Mouse (Mus musculus): ENCODE results near the gene Ccn5. TPM values are rescaled to one million over a fixed set of nuclear protein-coding genes. Genes with fewer than 3 reads are reported as not detected.

Gene Ccn5
- polyA plus RNA-seq, 1 experiment from 2014 or later = 2.4 TPM

- Histone ChIP-seq H3K4me2 (replicated peaks; ENCODE audit: low read depth, low read length) (no peak overlapping the region), H3K9ac (replicated peaks; ENCODE audit: low read depth) (no peak overlapping the region), H3K4me3 (ENCODE audit: low read depth, low read length) (no peak overlapping the region), H3K27ac (ENCODE audit: low read length) (no peak overlapping the region), H3K9me3 (ENCODE audit: low read length) (no peaks in the 10 kb centered on the region), H3K36me3 (ENCODE audit: insufficient read depth, low read length) (no peaks in the 10 kb centered on the region), H3K27me3 (replicated peaks; ENCODE audit: insufficient read depth, low read length) (peaks cover 34% of the 10 kb centered on the region), H3K4me1 (ENCODE audit: insufficient read depth, low read depth, low read length) (no peaks in the 10 kb centered on the region)
- WGBS = 10% methylated on average over 48 of the region's 50 CpGs
- DNase-seq (ENCODE audit: low spot score) (no peak), ATAC-seq (no peak)
- peak; percentile 79 for TF ChIP-seq CTCF (IDR thresholded peaks at IDR 0.05)
- no peak for TF ChIP-seq EP300 (IDR thresholded peaks at IDR 0.05)
These were observed 37.7 kb downstream of the Ccn5 start for GRCm38 (mm10) chr2:163858254-163858947.

- Histone ChIP-seq H3K27me3 (replicated peaks; ENCODE audit: insufficient read depth, low read length) (no peaks in the 10 kb centered on the region), H3K4me2 (replicated peaks; ENCODE audit: low read depth, low read length) (no peak overlapping the region), H3K4me3 (ENCODE audit: low read depth, low read length) (no peak overlapping the region), H3K9me3 (ENCODE audit: low read length) (no peaks in the 10 kb centered on the region), H3K27ac (ENCODE audit: low read length) (no peak overlapping the region), H3K36me3 (ENCODE audit: insufficient read depth, low read length) (no peaks in the 10 kb centered on the region), H3K9ac (replicated peaks; ENCODE audit: low read depth) (no peak overlapping the region), H3K4me1 (ENCODE audit: insufficient read depth, low read depth, low read length) (no peaks in the 10 kb centered on the region)
- ATAC-seq (no peak), DNase-seq (ENCODE audit: low spot score) (no peak)
- WGBS = 90% methylated on average over 5 of the region's 5 CpGs
- TF ChIP-seq CTCF (IDR thresholded peaks at IDR 0.05) (no peak), EP300 (IDR thresholded peaks at IDR 0.05) (no peak)
These were observed 44.6 kb downstream of the Ccn5 start for GRCm38 (mm10) chr2:163865311-163865710.

- no peaks in the 10 kb centered on the region for H3K27me3 ChIP-seq (replicated peaks; ENCODE audit: insufficient read depth, low read length)
- H3K36me3 ChIP-seq (ENCODE audit: insufficient read depth, low read length) = no peaks in the 10 kb centered on the region
- TF ChIP-seq EP300 (IDR thresholded peaks at IDR 0.05) = no peak
- TF ChIP-seq CTCF (IDR thresholded peaks at IDR 0.05) = no peak
- no peak overlapping the region for H3K27ac ChIP-seq (ENCODE audit: low read length)
- H3K4me2 ChIP-seq (replicated peaks; ENCODE audit: low read depth, low read length) = no peak overlapping the region
- no peak overlapping the region for H3K4me3 ChIP-seq (ENCODE audit: low read depth, low read length)
- no peak for ATAC-seq
- H3K4me1 ChIP-seq (ENCODE audit: insufficient read depth, low read depth, low read length) = no peaks in the 10 kb centered on the region
- no peak overlapping the region for H3K9ac ChIP-seq (replicated peaks; ENCODE audit: low read depth)
- no peaks in the 10 kb centered on the region for H3K9me3 ChIP-seq (ENCODE audit: low read length)
- 82% methylated on average over 9 of the region's 9 CpGs for WGBS
- DNase-seq (ENCODE audit: low spot score) = no peak
These were observed 45.4 kb downstream of the Ccn5 start for GRCm38 (mm10) chr2:163866061-163866460.

DNA sequence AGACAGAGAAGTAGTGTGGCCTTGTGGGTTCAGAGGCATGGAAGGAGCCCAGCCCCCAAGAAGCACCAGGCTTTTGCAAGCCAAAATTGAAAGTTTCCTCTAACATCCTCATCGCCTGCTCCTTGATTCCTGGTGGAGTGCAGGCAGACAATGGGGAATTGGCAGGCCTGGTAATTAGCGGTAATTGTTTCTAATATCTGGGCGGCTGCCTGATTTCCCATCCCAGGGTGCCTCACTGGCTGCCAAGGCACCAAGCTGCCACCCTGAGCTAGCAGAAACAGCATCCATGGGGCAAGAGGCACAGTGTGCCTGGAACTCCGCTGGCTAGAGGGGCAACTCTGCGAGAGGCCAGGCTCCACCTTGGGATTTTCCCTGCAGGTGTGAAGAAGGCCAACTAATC is 49.1 kb downstream of the Ccn5 start:
- no peak for TF ChIP-seq CTCF (IDR thresholded peaks at IDR 0.05)
- no peak for TF ChIP-seq EP300 (IDR thresholded peaks at IDR 0.05)
- no peaks in the 10 kb centered on the region for H3K4me1 ChIP-seq (ENCODE audit: insufficient read depth, low read depth, low read length)
- no peak overlapping the region for H3K9ac ChIP-seq (replicated peaks; ENCODE audit: low read depth)
- ATAC-seq (no peak), DNase-seq (ENCODE audit: low spot score) (no peak)
- no peak overlapping the region for H3K27ac ChIP-seq (ENCODE audit: low read length)
- H3K4me2 ChIP-seq (replicated peaks; ENCODE audit: low read depth, low read length) = no peak overlapping the region
- no peaks in the 10 kb centered on the region for H3K9me3 ChIP-seq (ENCODE audit: low read length)
- no peaks in the 10 kb centered on the region for H3K36me3 ChIP-seq (ENCODE audit: insufficient read depth, low read length)
- no peak overlapping the region for H3K4me3 ChIP-seq (ENCODE audit: low read depth, low read length)
- WGBS = 47% methylated on average over 5 of the region's 5 CpGs
- H3K27me3 ChIP-seq (replicated peaks; ENCODE audit: insufficient read depth, low read length) = no peaks in the 10 kb centered on the region

DNA sequence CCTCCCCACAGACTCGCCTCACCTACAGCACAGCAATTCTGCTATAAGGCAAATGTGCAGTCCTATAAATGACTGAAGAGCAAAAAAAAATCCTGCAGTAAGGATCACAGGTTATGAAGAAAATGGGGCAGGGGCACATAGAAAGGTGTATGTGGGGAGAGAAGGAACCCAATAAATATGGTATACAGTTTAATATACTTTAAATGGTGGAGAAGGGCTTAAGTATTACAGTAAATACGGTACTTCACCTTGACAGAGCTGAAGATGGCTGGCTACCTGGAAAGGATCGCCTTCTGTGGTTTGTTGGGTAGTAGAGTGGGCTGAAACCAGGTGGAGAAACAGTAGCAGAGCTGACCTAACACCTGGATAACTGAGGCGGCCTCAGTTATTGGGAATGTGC is 50.6 kb downstream of the Ccn5 start:
- no peak overlapping the region for H3K9ac ChIP-seq (replicated peaks; ENCODE audit: low read depth)
- H3K4me2 ChIP-seq (replicated peaks; ENCODE audit: low read depth, low read length) = no peak overlapping the region
- H3K4me3 ChIP-seq (ENCODE audit: low read depth, low read length) = no peak overlapping the region
- no peak overlapping the region for H3K27ac ChIP-seq (ENCODE audit: low read length)
- no peaks in the 10 kb centered on the region for H3K4me1 ChIP-seq (ENCODE audit: insufficient read depth, low read depth, low read length)
- TF ChIP-seq CTCF (IDR thresholded peaks at IDR 0.05) = no peak
- no peak for TF ChIP-seq EP300 (IDR thresholded peaks at IDR 0.05)
- H3K36me3 ChIP-seq (ENCODE audit: insufficient read depth, low read length) = no peaks in the 10 kb centered on the region
- 79% methylated on average over 4 of the region's 4 CpGs for WGBS
- H3K9me3 ChIP-seq (ENCODE audit: low read length) = no peaks in the 10 kb centered on the region
- H3K27me3 ChIP-seq (replicated peaks; ENCODE audit: insufficient read depth, low read length) = no peaks in the 10 kb centered on the region
- no peak for DNase-seq (ENCODE audit: low spot score)
- ATAC-seq = no peak

DNA sequence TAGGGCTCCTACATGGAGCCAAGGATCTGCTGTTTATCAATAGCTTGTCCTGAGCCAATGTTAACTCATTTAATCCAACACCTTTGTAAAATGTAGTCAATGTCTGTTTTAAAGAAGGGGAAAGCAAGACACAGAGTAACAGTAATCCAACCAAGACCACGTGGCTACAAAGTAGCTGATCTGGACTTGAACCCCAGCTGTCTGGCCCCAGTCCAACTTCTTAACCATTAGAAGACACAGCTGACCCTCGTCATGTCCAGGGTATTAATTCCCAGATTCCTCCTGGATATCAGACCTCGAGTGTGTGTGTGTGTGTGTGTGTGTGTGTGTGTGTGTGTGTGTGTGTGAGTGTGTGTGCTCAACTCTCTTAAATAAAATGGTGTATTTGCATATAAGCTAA is 51.2 kb downstream of the Ccn5 start:
- no peak for DNase-seq (ENCODE audit: low spot score)
- 36% methylated on average over 3 of the region's 3 CpGs for WGBS
- no peak for ATAC-seq
- no peaks in the 10 kb centered on the region for H3K27me3 ChIP-seq (replicated peaks; ENCODE audit: insufficient read depth, low read length)
- no peaks in the 10 kb centered on the region for H3K9me3 ChIP-seq (ENCODE audit: low read length)
- TF ChIP-seq CTCF (IDR thresholded peaks at IDR 0.05) = no peak
- no peak for TF ChIP-seq EP300 (IDR thresholded peaks at IDR 0.05)
- H3K9ac ChIP-seq (replicated peaks; ENCODE audit: low read depth) = no peak overlapping the region
- no peaks in the 10 kb centered on the region for H3K4me1 ChIP-seq (ENCODE audit: insufficient read depth, low read depth, low read length)
- H3K36me3 ChIP-seq (ENCODE audit: insufficient read depth, low read length) = no peaks in the 10 kb centered on the region
- H3K4me3 ChIP-seq (ENCODE audit: low read depth, low read length) = no peak overlapping the region
- no peak overlapping the region for H3K27ac ChIP-seq (ENCODE audit: low read length)
- H3K4me2 ChIP-seq (replicated peaks; ENCODE audit: low read depth, low read length) = no peak overlapping the region

GRCm38 (mm10) chr2:163874877-163875276 is 54.2 kb downstream of the Ccn5 start:
- no peaks in the 10 kb centered on the region for H3K4me1 ChIP-seq (ENCODE audit: insufficient read depth, low read depth, low read length)
- no peak overlapping the region for H3K4me3 ChIP-seq (ENCODE audit: low read depth, low read length)
- H3K9ac ChIP-seq (replicated peaks; ENCODE audit: low read depth) = no peak overlapping the region
- H3K27me3 ChIP-seq (replicated peaks; ENCODE audit: insufficient read depth, low read length) = no peaks in the 10 kb centered on the region
- DNase-seq (ENCODE audit: low spot score) (no peak), ATAC-seq (no peak)
- H3K27ac ChIP-seq (ENCODE audit: low read length) = no peak overlapping the region
- 46% methylated on average over 5 of the region's 5 CpGs for WGBS
- H3K9me3 ChIP-seq (ENCODE audit: low read length) = no peaks in the 10 kb centered on the region
- H3K4me2 ChIP-seq (replicated peaks; ENCODE audit: low read depth, low read length) = no peak overlapping the region
- no peaks in the 10 kb centered on the region for H3K36me3 ChIP-seq (ENCODE audit: insufficient read depth, low read length)
- no peak for TF ChIP-seq CTCF (IDR thresholded peaks at IDR 0.05)

All from lung, postnatal 0 days (tissue).